Mouse (Mus musculus) fat pad, adult 2 months (tissue): Measurements from ENCODE around the gene Celf1.
"Not testable (repeated sequence)": the region's sequence is repeated elsewhere in the genome, so short reads cannot be mapped to it uniquely, and the experiment has no call there.

Source experiments
- DNase-seq: peaks from one replicate; pipeline ENCODE4 v3.0.0-alpha.2; 2011; ENCODE audit warnings: low read depth, low spot score; ENCODE audit errors: extremely low read depth

Gene Celf1

GRCm38 (mm10) chr2:91018061-91018788 lies 78.0 kb downstream of the Celf1 start:
- no peak for DNase-seq

GRCm38 (mm10) chr2:91019911-91020310 lies 79.7 kb downstream of the Celf1 start:
- no peak for DNase-seq

DNA sequence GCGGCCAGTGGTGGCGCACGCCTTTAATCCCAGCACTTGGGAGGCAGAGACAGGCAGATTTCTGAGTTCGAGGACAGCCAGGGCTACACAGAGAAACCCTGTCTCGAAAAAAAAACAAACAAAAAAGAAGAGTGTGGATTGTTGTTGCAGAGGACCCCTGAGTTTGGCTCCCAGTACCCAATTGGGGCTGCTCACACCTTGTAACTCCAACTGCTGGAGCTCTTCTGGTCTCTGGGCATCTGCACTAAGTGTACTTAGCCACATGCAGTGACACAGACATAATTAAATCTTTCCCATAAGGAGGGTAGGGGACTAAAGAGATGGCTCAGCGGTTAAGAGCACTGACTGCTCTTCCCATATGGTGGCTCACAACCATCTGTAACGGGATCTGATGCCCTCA lies 82.1 kb downstream of the Celf1 start:
- not testable (repeated sequence) for DNase-seq

- DNase-seq: no peak
These were observed 82.9 kb downstream of the Celf1 start for GRCm38 (mm10) chr2:91023131-91023530.

GRCm38 (mm10) chr2:91023956-91024355 lies 83.8 kb downstream of the Celf1 start:
- DNase-seq: no peak

DNA sequence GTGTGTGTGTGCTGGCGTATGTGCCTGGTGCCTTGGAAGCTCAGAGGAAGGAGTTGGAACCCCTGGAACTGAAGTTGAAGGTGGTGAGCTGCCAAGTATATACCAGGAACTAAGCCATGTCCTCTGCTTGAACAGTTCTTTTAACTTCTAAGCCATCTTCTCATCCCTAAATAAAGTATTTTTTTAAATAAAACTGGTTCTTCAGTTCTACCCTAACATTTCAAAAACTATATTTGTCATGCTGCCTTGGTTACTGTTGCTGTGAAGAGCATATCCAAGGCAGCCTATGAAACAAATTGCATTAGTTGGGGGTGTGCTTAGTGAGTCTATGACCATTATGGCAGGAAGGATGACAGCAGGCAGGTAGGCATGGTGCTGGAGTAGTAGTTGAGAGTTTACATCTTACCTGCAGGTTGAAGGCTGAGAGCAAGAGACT lies 84.9 kb downstream of the Celf1 start:
- no peak for DNase-seq

GRCm38 (mm10) chr2:91026491-91026890 lies 86.3 kb downstream of the Celf1 start:
- no peak for DNase-seq

- DNase-seq: no peak
These were observed 87.4 kb downstream of the Celf1 start for GRCm38 (mm10) chr2:91027391-91028214.

DNA sequence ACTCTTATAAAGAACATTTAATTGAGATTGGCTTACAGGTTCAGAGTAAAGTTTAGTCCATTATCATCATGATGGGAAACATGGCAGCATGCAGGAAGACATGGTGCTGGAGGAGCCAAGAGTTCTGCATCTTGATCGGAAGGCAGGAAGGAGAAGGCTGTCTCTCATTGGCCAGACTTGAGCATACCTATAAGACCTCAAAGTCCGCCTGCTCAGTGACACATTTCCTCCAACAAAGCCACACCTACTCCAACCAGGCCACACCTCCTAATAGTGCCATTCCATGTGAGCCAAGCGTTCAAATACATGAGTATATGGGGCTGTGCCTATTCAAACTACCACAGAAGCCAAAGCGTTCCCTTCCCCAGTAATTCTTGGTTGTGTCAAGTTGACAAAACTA lies 91.0 kb downstream of the Celf1 start:
- DNase-seq: no peak

- DNase-seq: no peak
These were observed 92.8 kb downstream of the Celf1 start for GRCm38 (mm10) chr2:91033000-91033399.

GRCm38 (mm10) chr2:91035385-91035784 lies 95.2 kb downstream of the Celf1 start, which contains the start of gene Rapsn:
Gene Rapsn (plus strand): TSS chr2:91035620.
- peak; percentile 14 for DNase-seq

DNA sequence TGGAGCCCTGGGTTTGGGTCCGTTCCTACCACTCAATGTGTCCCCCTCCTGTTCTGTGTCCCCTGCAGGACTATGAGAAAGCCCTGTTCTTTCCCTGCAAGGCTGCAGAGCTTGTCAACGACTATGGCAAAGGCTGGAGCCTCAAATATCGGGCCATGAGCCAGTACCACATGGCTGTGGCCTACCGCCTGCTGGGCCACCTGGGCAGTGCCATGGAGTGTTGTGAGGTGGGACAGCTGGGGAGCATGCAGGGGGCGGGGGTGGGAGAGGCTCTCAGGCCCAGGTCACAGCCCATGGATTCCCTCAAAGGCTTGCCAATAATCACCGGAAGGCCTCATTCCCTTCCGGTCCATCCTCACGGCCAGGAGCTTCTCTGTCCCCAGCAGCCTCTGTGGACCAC lies 101.6 kb downstream of the Celf1 start:
- no peak for DNase-seq

GRCm38 (mm10) chr2:91042651-91043398 lies 102.6 kb downstream of the Celf1 start:
- DNase-seq: no peak

DNA sequence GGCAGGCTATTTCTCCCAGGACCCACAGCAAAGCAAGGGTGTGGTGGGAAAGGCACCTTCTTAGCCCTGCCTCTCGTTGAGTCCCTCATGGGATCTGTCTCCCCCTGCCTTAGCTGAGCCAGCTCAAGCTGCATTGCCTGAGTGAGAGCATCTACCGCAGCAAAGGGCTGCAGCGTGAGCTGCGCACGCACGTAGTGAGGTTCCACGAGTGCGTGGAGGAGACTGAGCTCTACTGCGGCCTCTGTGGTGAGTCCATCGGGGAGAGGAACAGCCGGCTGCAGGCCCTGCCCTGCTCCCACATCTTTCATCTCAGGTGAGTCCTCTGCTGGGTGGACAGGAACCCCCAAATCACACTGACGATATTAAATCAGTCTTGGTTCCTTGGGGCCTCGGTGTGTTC lies 104.5 kb downstream of the Celf1 start:
- no peak for DNase-seq

- not testable (repeated sequence) for DNase-seq
These were observed 105.6 kb downstream of the Celf1 start for GRCm38 (mm10) chr2:91045805-91046204.

GRCm38 (mm10) chr2:91047359-91047758 lies 107.2 kb downstream of the Celf1 start:
- DNase-seq: no peak

- no peak for DNase-seq
These were observed 111.7 kb downstream of the Celf1 start for GRCm38 (mm10) chr2:91051917-91052316.

DNA sequence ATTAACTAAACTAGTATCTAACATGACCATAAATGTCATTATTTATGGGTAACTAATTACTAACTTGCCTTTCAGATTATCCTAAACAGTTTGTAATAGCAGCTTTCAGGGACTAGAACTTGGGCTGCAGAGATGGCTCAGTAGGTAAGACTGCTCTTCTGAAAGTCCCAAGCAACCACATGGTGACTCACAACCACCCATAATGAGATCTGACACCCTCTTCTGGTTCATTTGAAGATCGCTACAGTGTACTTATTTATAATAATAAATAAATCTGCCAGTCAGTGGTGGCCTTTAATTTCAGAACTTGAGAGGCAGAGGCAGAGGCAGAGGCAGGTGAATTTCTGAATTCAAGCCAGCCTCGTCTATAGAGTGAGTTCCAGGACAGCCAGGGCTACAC lies 112.6 kb downstream of the Celf1 start:
- DNase-seq: no peak

DNA sequence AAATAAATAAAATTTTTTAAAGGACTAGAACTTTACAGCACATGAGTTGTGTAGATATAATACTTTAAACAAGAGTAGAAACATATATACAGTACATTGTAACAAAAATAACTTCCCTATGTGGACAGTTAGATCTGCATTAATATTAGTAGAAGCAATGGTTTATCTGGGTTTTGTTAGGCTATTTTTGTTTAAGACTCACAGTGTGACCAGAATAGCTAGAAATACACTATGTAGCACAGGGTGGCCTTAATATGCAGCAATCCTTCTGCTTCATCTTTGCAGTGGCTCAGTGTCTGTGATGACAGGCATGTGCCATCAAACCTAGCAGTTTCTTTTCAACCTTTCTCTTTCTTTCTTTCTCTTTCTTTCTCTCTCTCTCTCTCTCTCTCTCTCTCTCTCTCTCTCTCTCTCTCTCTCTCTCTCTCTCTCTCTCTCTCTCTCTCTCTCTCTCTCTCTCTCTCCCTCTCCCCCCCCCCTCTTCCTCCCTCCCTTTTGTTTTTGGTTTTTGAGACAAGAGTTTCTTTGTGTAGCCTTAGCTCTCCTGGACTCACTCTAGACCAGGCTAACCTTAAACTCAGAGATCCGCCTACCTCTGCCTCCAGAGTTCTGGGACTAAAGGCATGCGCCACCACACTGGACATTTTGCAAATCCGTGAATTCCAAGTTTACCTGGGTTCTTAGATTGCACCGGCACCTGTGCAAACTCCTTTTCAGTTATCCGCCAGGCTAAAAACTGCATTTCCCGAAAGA lies 113.2 kb downstream of the Celf1 start:
- DNase-seq: no peak

DNA sequence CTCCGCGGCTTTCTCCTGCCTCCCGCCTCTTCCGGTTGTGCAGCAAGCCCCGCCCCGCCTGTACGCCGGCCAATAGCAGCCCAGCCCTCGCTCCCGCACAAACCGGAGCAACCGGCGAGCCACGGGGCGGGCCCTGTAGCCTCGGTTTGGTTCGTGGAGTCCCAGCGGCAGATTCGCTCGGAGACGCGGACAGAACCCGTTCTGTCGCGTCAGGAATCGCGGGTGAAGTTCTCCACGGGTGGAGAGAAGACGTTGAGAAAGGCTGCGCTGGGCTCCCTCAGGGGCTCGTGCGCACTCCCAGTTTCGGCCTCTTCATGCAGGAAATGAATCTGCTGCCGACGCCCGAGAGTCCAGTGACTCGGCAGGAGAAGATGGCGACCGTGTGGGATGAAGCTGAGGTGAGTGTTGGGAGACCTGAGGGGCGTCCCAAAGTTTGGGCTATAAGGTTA lies 113.8 kb downstream of the Celf1 start, which contains the start of gene Psmc3:
Gene Psmc3, plus strand, starts transcription at position 76 of the 449 bp plus-strand sequence.
- no peak for DNase-seq

DNA sequence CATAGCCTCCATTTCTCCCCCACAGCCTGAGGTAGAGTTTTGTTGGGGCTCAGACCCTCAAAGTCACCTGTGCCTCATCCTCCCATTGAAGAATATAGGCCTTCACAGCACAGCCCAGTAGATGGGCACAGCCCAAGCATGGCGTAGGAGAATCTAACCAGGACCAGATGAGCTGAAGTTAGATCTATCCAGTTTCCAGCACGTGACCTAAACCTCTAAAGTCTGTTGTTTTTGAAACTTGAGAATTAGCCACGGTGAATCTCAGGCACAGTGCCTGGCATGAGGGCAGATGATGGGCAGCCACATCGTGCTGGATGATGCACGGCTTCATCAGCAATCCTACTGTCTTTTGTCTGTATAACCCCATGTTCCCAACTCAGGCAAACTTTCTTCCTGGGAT lies 118.3 kb downstream of the Celf1 start:
- DNase-seq: no peak
